Mouse (Mus musculus): ENCODE measurements around the gene Kantr.
"Not testable (repeated sequence)": the region's sequence is repeated elsewhere in the genome, so short reads cannot be mapped to it uniquely, and the experiment has no call there.

Gene Kantr

DNA sequence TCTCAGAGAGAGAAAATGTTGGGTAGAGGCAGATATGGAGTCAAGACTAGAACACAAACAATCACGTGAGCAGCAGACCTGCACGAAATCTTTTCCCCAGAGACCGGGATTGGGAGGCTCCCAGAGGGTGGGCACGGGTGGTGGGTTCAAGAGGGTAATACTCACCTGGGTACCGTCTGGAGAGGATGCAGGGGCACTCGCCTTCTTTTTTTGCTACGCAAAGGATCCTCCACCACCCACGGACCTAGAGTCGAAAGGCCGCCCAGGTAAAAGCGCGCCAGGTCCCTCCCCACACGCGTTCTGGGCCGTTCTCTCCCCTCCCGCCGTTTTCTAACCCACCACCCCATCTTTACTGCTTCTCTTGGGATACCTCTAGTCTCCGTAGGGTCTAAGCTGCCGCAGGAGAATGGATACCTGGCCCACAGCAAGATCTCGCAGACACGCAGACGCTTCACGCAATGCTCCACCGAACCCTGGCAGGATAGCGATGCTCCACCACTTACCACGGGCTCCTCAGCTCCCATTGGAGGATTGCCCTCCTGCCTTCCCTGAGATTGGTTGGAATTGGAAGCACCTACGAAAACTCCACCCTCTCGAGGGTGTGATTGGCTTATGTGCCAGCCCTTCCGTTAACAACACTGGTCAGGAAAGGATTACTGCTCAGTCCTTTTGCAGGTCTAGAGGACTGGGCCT is at the start of gene Kantr:
Kantr (minus strand) TSS at position 500 of the 693 bp plus-strand sequence.
- peak; percentile 89 for DNase-seq (ENCODE audit: low spot score)

DNA sequence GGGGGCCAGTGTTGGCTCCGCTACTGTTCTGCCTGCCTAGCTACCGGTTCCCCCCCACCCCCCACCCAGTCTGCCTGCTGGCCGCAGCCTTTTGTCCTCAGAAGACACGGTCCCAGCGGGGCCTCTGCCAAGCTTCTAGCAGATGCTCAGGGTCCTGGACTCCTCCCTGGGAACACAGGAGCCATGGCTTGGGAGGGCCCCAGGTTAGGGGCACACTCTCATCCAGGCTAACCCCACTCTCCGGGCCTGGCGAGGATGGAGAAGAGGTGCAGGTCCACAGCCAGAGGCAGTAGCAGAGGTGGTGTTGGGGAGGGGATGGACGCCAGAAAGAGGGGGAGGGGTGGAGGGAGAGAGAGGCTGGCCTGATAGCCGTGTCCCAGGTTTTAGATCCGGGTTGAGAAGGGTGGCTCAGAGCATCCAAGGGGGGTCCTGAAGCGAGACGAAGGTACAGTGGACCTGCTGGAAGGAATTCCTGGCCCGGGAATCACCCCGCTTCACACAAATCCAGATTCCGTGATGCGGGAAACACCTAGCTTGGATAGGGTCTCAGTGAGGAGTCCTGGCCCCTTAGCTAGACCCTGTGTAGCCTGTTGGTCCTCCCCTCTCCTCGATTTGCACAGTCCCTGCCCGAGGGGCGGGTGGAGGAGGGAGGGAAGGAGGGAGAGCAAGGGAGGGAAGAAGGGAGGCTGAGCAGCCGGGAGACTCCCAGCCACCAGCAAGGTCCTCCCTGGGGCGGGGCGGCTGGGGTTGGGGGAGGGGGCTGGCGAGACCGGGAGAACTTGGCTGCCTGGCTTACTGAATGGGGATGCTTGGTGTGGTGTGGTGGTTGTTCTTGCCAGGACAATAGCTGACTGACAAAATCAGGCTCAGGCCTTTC is 41.3 kb upstream of the Kantr start, which contains the start of gene Gpr173:
Gpr173 (minus strand) TSS at position 308 of the 877 bp plus-strand sequence.
- DNase-seq (ENCODE audit: low spot score) = no peak

DNA sequence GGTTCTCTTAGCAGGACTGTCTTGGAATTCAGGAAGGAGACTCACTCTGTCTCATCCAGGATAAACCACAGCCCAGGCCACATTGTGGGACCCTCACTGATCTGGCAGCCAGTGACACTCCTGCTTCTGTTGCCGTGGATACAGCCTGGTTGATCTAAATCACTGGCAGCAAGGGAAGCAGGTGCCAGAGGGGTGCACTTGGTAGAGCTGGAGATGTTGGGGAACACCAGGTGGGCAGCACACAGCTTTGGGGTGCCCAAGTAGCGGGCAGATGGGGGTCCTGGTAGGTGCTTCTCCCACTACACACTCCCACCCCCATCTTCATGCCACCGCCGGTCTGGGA is 40.7 kb upstream of the Kantr start:
- no peak for DNase-seq (ENCODE audit: low spot score)

DNA sequence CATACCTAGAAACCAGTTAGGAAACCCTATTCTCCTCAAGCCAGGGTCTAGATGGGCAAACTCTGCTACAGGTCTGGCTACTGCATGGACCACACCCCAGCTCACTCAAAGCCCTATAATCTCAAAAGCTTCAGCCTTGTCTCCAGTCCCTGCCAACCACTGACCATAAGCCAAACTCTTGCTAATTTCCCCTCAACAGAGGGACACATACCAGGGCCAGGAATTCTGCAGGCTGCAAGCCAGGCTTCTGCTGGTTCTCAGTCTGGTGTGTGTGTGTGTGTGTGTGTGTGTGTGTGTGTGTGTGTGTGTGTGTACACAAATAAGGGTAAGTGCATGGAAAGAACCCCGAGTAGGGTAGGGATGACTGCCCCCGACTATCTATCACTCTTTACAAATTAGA is 39.1 kb upstream of the Kantr start:
- DNase-seq (ENCODE audit: low spot score) = no peak

DNA sequence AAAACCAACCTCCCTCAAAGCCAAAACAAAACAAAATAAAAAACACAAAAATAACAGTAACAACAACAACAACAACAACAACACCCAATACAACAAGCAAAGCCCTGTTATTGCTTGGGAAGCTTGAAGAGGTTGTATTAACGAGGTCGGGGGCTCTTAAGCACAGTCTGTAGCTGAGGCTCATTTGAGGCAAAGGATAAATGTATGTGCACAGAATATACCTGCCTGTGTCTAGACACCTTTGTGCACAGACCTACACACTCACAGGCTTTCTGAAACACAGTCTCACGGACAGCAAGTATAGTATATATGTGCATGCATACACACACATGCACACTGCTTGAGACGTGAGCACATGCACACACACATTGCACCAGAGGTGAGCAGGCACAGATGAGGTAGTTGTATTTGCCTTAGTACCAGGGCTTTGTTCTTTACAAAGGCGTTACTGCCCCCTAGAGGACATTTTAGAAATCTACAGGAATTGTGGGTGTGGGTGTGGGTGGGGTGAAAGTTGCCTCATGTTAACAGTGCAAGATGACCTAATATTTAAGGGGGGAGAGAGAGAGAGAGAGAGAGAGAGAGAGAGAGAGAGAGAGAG is 25.4 kb upstream of the Kantr start:
- peak; percentile 61 for DNase-seq (ENCODE audit: low spot score)

DNA sequence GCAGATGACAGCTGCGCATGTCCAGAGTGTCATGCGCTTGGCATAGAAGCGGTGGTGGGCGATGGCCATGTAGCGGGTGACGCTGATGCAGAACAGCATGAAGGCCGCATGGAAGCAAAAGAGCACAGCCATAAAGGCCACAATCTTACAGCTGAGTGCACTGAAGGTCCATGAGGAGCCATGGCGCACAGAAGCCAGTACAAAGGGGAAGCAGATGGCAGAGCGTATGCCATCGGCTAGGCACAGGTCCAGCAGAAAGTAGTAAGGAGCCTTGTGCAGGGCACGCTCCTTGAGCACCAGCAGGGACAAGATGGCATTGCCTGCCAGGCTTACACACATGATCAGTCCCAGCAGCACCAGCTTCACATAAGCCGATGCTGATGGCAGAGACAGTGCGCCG is 19.7 kb upstream of the Kantr start:
- no peak for DNase-seq (ENCODE audit: low spot score)

DNA sequence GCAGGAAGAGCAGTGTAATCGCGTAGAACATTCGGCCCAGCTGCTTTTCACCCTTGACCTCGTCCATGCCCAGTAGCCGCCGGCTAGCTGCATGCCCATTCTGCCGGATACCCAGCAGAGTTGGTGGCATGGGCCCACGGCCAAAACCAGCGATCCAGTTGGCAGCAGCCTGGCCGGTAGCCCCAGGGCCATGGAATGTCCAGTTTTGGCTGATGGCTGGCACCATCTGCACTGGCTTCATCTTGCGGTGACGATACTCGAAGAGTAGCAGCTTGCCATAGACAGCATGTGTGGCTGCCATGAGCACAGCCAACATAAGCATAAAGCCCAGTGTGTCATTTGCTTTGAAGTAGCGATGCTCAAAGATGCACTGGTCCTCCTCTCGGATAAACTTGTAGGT is 19.3 kb upstream of the Kantr start:
- no peak for DNase-seq (ENCODE audit: low spot score)

GRCm38 (mm10) chrX:152342903-152343302 is 15.6 kb upstream of the Kantr start:
- no peak for DNase-seq (ENCODE audit: low spot score)

GRCm38 (mm10) chrX:152342358-152342901 is 15.1 kb upstream of the Kantr start, which contains the start of gene Tspyl2:
Gene Tspyl2, minus strand, starts transcription at chrX:152342425.
- DNase-seq (ENCODE audit: low spot score) = peak; percentile 95

GRCm38 (mm10) chrX:152341496-152341895 is 14.2 kb upstream of the Kantr start:
- no peak for DNase-seq (ENCODE audit: low spot score)

DNA sequence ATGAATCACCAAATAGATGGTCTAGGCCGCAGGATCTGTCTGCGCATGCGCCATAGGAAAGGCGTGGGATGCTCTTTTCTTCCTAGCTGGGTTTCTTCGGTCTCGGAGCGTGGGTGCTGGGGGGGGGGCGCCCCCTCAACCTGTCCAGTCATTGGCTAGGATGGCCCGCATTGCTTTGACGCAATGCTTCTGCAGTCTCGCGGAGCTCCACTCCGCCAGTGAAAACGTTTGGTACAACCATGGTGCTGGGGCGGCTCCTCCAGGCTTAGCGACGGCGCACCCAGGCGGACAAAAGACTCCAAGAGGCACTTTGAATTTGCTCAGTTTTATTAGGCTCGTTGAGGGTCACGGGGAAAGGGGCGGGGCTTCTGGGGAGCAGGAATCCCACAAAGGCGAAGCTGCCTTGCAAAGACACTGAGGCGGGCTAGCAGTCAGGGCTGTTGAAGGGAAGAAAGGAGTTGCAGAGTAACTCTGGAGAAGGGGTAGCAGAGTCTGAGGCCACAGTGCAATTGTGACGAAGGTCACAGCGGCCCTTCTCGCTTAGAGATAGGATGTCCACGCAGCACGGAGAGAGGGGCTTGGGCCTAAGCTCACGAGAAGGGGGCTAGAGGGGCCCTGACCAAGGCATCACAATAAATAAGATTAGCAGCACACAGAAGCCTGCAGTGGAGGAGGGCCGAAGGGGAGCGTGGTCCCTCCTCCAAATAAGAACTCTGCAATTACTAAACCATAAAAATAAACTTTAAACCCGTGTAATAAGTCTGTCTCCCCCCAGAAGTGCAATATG is 9.4 kb upstream of the Kantr start:
- DNase-seq (ENCODE audit: low spot score) = peak; percentile 91

- not testable (repeated sequence) for DNase-seq (ENCODE audit: low spot score)
These were observed 8.8 kb upstream of the Kantr start for GRCm38 (mm10) chrX:152336123-152336522.

DNA sequence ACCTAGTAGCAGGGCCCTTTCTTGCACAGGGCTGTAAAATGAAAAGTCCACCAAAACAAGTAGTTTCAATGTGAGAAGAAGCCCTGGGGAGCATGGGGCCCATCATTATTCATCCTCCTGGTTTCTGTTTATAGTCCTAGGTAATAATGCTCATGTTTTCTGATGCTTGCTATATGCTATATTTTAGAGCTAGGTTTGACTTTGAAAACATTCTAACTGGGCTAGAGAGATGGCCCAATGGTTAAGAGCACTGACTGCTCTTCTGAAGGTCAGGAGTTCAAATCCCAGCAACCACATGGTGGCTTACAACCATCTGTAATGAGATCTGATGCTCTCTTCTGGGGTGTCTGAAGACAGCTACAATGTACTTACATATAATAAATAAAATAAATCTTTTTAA is 2.1 kb upstream of the Kantr start:
- not testable (repeated sequence) for DNase-seq (ENCODE audit: low spot score)

DNA sequence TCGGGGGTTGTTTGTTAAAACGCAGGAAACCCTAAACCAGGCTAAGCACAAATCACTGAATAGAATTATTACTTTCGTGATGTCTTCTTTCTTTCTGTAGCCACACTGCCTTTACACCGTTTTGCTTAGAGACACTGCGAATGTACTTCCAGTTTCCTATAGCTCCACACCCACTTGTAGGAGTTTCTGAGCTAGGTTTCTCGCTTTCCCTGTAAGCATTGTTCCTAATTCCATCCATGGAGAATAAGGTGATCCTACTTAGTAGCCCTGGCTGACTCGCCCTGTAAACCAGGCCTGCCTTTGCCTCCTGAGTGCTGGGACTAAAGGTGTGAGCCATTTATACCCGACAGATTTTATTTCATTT is 376 bp upstream of the Kantr start:
- DNase-seq (ENCODE audit: low spot score) = no peak

DNA sequence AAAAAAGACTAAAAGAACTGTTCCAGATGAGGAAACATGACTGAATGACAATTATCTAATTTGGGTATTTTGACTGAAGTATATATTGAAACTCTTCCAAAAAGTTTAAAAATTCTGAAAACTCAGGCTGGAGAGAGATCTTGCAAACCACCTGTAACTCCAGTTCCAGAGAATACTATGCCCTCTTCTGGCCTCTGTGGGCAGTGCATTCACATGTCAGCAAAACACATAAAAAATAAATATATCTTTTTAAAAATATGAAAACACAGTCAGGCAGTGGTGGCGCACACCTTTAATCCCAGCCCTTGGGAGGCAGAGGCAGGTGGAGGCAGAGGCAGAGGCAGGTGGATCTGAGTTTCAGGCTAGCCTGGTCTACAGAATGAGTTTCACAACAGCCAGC is 3.7 kb downstream of the Kantr start:
- no peak for DNase-seq (ENCODE audit: low spot score)

- peak; percentile 23 for DNase-seq (ENCODE audit: low spot score)
These were observed 4.5 kb downstream of the Kantr start for GRCm38 (mm10) chrX:152322776-152323175.

DNA sequence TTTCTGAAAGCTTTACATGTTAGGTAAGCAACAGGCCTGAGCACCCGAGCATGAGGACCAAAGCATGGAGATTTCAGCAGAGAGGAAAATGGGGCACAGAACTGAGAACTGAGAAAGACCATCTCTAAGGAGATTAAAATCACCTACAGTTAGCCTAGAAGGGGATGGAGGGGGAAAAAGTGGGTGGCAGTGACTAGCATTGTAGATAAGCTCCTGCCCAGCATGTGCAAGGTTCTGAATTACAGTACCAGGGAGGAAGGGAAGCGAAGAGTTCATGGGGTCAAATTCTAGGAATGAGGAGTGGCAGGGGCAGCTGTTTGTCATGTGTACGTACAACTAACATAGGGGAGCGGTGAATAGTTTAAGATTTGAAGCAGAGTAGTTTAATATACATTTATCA is 6.8 kb downstream of the Kantr start:
- DNase-seq (ENCODE audit: low spot score) = no peak

DNA sequence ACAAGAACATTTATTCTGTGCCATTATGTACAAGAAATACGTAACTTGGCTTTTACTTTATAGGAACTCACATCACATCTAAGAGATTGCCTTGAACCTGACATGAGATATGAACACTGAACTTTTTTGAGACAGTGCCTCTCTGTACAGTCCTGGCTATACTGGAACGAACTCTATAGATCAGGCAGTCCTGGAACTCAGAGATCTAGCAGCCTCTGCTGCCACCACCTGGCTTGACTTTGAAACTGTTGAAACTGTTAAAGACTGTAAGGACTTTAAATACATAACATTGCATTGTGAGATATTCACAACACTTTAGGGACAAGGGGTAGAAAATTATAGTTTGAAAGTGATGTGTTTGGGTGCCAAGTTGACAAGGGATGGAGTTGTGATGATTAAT is 19.4 kb downstream of the Kantr start:
- DNase-seq (ENCODE audit: low spot score) = no peak

- DNase-seq (ENCODE audit: low spot score) = no peak
These were observed 19.9 kb downstream of the Kantr start for GRCm38 (mm10) chrX:152307371-152307770.

GRCm38 (mm10) chrX:152306224-152306623 is 21.1 kb downstream of the Kantr start:
- DNase-seq (ENCODE audit: low spot score) = no peak

DNA sequence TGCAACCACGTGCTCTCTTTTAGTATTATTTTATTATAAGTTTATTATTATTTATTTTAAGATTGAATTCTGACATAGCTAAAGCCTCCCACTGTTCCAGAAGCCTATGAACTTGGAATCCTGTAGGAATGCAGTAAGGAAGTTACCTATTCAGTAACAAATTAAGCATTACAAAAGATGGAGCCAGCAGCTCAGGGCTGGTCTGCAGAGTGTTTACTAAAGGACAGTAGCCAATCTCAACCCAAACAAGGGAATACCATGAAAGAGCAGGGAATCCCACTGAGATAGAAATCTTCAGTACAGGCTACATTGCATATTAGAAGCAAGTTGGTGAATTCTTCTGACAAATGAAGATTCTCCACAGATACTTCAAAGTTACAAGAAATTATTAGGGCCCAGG is 40.3 kb downstream of the Kantr start:
- not testable (repeated sequence) for DNase-seq (ENCODE audit: low spot score)

- DNase-seq (ENCODE audit: low spot score) = no peak
These were observed 42.5 kb downstream of the Kantr start for GRCm38 (mm10) chrX:152284746-152285145.
